Mouse (Mus musculus) c-Kit-positive CD71-positive TER-119-negative erythroid progenitor cells, embryonic 14.5 days (primary cell): Measurements from ENCODE around the gene Agap1.

ENCODE experiments used
- DNase-seq: peaks from one replicate; pipeline ENCODE4 v3.0.0-alpha.2; 2013; ENCODE audit warnings: low read depth

Agap1 gene

GRCm38 (mm10) chr1:89850681-89851414 is 396.2 kb downstream of the Agap1 start:
- DNase-seq: no peak

- no peak for DNase-seq
Observed at GRCm38 (mm10) chr1:89859182-89859581, 404.6 kb downstream of the Agap1 start.

- DNase-seq: no peak
Observed at GRCm38 (mm10) chr1:89860017-89860730, 405.6 kb downstream of the Agap1 start.

- DNase-seq: no peak
Observed at GRCm38 (mm10) chr1:89865787-89866186, 411.2 kb downstream of the Agap1 start.

- DNase-seq: no peak
Observed at GRCm38 (mm10) chr1:89867847-89868246, 413.2 kb downstream of the Agap1 start.

- DNase-seq: no peak
Observed at GRCm38 (mm10) chr1:89870134-89870905, 415.7 kb downstream of the Agap1 start.

- DNase-seq: no peak
Observed at GRCm38 (mm10) chr1:89870906-89871211, 416.3 kb downstream of the Agap1 start.

- no peak for DNase-seq
Observed at GRCm38 (mm10) chr1:89876346-89877072, 421.9 kb downstream of the Agap1 start.

- no peak for DNase-seq
Observed at GRCm38 (mm10) chr1:89878496-89878895, 423.9 kb downstream of the Agap1 start.

GRCm38 (mm10) chr1:89880193-89880592 is 425.6 kb downstream of the Agap1 start:
- DNase-seq: no peak

- no peak for DNase-seq
Observed at GRCm38 (mm10) chr1:89880834-89881233, 426.2 kb downstream of the Agap1 start.

- DNase-seq: no peak
Observed at GRCm38 (mm10) chr1:89884335-89884734, 429.7 kb downstream of the Agap1 start.

- DNase-seq: no peak
Observed at GRCm38 (mm10) chr1:89885696-89886095, 431.1 kb downstream of the Agap1 start.

GRCm38 (mm10) chr1:89891400-89891799 is 436.8 kb downstream of the Agap1 start:
- DNase-seq: no peak

- DNase-seq: no peak
Observed at GRCm38 (mm10) chr1:89892281-89892680, 437.7 kb downstream of the Agap1 start.

GRCm38 (mm10) chr1:89895801-89896200 is 441.2 kb downstream of the Agap1 start:
- DNase-seq: no peak

- DNase-seq: no peak
Observed at GRCm38 (mm10) chr1:89899036-89899435, 444.4 kb downstream of the Agap1 start.

- no peak for DNase-seq
Observed at GRCm38 (mm10) chr1:89899761-89900445, 445.3 kb downstream of the Agap1 start.

GRCm38 (mm10) chr1:89901381-89901780 is 446.8 kb downstream of the Agap1 start:
- no peak for DNase-seq

GRCm38 (mm10) chr1:89902236-89902635 is 447.6 kb downstream of the Agap1 start:
- DNase-seq: no peak

GRCm38 (mm10) chr1:89902641-89903040 is 448.0 kb downstream of the Agap1 start:
- no peak for DNase-seq

- DNase-seq: no peak
Observed at GRCm38 (mm10) chr1:89909796-89910195, 455.2 kb downstream of the Agap1 start.
